Mouse (Mus musculus): ENCODE measurements around the gene Hist1h3e.
"Not testable (repeated sequence)": the region's sequence is repeated elsewhere in the genome, so short reads cannot be mapped to it uniquely, and the experiment has no call there.

Hist1h3e gene

GRCm38 (mm10) chr13:23582219-23583056, 20.3 kb upstream of the Hist1h3e start:
- no peak for DNase-seq

GRCm38 (mm10) chr13:23581408-23582218, 19.4 kb upstream of the Hist1h3e start, which contains the start of gene Hist1h4d:
Gene Hist1h4d (plus strand): TSS chr13:23581598.
- peak; percentile 94 for DNase-seq

GRCm38 (mm10) chr13:23577835-23578234, 15.7 kb upstream of the Hist1h3e start:
- no peak for DNase-seq

DNA sequence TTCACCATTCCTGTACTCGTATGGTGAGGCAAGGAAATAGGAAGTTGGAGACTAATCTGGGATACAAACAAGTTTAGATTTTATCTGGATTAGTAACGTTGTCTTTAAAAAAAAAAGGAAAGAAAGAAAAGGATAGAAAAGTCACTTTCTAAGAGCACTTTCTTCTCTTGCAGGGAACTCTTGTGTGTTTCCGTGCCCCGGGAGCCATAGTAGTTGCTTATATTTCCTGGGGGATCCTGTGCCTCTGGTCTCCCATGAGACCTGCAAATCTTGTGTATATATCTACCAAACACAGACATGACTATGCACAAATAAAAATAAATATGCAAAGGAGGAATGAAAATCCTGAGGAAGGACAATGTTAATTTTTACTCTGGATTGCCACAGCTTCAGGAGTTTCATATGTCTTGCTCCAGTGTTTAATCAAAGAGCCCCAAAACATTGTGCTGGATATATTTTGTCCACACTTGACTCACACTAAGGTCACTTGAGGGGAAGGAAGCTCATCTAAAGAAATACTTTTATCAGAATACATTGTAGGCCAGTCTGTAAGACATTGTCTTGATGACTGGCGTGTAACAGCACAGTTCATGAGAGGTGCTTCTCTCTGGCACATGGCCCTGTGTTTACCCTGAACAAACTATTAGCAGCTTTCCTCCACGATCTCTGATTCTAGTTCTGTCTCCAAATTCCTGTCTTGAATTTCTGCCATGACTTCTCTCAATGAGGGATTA, 14.9 kb upstream of the Hist1h3e start:
- DNase-seq = no peak

GRCm38 (mm10) chr13:23576351-23576881, 14.2 kb upstream of the Hist1h3e start:
- DNase-seq = no peak

DNA sequence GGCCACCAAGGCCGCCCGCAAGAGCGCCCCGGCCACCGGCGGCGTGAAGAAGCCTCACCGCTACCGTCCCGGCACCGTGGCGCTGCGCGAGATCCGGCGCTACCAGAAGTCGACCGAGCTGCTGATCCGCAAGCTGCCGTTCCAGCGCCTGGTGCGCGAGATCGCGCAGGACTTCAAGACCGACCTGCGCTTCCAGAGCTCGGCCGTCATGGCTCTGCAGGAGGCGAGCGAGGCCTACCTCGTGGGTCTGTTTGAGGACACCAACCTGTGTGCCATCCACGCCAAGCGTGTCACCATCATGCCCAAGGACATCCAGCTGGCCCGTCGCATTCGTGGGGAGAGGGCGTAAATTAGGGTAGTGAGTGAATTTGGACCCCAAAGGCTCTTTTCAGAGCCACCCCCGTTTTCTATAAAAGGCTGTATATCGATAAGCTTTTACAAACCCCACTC, 13.7 kb upstream of the Hist1h3e start:
- DNase-seq = not testable (repeated sequence)

GRCm38 (mm10) chr13:23575271-23575851, 13.2 kb upstream of the Hist1h3e start, which contains the start of gene Hist1h3d:
Gene Hist1h3d (plus strand): TSS chr13:23575763.
- DNase-seq = no peak

GRCm38 (mm10) chr13:23574546-23575170, 12.5 kb upstream of the Hist1h3e start:
- DNase-seq = not testable (repeated sequence)

DNA sequence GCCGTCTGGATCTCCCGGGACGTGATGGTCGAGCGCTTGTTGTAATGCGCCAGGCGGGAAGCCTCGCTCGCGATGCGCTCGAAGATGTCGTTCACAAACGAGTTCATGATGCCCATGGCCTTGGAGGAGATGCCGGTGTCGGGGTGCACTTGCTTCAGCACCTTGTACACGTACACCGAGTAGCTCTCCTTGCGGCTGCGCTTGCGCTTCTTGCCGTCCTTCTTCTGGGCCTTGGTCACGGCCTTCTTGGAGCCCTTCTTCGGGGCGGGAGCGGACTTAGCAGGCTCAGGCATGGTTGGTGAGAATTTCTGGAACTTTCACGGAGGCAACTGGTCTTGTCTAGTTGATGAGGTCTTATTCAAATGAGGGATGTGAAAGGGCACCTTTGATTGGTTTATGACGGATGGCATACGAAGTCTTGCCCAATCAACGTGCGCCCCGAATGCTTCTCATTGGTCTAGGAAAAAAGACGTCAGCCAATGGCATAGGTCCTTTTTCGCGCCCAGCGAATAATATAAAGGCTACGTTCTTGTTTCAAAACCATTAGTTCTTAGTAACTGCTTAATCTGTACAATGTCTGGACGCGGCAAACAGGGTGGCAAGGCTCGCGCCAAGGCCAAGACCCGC, 11.8 kb upstream of the Hist1h3e start, which contains the start of the genes Hist1h2bf and Hist1h2ad:
Hist1h2bf (minus strand) TSS at position 299 of the 627 bp plus-strand sequence.
Hist1h2ad (plus strand) TSS at position 484 of the 627 bp plus-strand sequence.
- peak; percentile 93 for DNase-seq

DNA sequence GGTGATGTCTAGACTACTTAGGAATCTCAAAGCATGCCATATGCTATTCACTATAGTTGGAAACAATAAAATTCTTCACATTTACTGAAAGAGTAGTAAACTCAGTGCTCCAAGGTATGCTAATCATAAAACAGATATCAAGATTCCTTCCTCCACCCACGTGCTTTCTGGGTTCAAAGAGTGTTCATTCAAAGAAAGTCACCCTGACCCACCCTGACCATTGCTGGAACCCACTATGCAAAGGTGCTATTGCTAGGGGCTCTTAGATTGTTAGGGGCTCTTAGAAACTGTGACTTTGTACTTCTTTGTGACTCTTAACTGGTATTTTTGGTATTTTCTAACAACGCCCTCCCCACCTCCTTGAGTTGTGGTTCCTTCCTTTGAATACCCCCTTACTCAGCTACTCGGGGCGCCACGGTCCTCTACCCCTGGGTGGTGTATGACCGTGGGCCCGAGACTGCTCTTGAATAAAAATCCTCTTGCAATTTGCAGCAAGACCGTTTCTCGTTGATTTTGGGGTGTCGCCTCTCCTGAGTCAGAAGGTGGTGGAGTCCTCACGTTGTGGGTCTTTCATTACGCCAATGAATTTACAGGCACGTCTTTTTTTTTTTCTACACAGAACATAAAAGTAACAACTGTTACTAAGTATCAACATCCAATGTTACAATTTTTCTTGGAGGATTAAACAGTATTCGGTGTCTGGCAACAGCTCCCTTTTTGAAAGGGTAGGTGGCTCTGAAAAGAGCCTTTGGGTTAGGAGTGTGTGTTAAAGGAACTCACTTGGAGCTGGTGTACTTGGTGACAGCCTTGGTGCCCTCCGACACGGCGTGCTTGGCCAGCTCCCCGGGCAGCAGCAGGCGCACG, 11.1 kb upstream of the Hist1h3e start:
- DNase-seq = not testable (repeated sequence)

DNA sequence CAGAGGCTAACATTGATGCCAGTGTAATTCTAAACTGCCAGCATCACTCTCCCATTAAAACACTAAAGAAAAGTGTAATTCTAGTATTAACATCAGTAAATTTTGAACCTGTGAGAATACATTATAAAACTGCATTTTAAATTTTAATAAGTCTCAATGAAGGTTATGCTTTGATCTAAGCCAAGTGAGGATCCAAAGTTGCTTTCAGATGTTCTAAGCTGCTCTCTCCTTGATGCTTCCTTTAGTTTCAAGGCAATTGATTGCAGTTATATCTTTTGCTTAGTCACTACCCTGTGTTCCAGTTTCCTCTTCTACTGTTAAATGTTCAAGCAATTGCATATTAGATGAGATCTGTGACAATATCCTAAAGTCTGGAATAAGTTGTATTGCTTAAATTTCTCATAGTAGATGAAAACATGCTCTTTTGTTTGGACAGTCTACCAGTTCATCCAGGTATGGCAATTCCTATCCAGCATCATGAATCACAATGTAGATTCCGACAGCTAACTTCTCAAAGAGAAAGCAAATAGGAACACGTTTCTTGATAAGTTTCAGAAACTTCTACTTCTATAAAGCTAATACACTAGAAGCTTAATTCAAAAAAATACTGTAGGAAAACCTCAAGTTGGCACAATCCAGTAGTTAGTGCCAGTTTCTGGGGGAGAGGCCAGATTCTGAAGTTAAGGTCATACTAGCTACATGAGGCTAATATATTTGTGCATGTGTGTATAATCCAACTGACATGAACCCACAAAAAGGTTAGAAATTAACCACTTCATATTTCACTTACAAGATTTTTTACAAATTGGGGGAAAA, 10.3 kb upstream of the Hist1h3e start:
- no peak for DNase-seq

GRCm38 (mm10) chr13:23571504-23572217, 9.5 kb upstream of the Hist1h3e start:
- not testable (repeated sequence) for DNase-seq

DNA sequence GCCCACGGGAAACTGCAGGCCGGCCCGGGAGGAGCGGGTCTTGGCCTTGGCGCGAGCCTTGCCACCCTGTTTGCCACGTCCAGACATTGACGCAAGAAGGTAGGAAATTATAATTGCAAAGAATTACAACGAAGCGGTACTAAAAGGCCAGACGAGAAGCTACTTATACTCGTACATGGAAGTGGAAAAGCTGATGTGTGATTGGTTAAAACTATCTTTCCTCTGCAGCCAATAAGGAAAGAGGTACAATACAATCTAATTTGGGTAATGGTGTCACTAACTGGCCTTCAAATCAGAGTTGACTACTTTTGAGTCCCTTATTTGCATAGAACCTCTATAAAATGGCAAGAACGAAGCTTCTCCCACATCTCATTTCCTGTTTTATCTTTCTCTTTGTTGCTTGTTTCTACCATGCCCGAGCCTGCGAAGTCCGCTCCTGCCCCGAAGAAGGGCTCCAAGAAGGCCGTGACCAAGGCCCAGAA, 8.9 kb upstream of the Hist1h3e start, which contains the start of the genes Hist1h2ae and Hist1h2bg:
Hist1h2ae (minus strand) TSS at position 199 of the 482 bp plus-strand sequence.
Hist1h2bg (plus strand) TSS at position 375 of the 482 bp plus-strand sequence.
- peak; percentile 69 for DNase-seq

GRCm38 (mm10) chr13:23570261-23571021, 8.3 kb upstream of the Hist1h3e start:
- not testable (repeated sequence) for DNase-seq

DNA sequence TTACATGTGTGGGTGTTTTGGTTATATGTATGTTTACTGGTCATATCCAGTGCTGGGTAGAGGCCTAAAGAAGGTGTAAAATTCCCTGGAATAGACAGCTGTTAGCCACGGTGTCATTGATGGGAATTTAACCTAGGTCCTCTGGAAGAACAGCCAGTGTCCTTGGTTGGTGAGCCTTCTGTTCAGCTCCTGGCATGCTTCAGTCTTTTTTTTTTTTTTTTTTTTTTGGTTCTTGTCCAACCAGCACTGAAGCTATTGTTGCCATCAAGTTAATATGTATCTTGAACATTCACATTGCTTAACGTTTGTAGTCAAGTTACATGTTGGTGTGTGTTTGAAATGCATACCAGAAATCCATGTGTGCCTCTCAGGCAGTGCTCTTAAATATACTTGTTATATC, 2.3 kb upstream of the Hist1h3e start:
- no peak for DNase-seq

- peak; percentile 51 for DNase-seq
These were observed 712 bp upstream of the Hist1h3e start for GRCm38 (mm10) chr13:23562699-23563462.
